Mouse (Mus musculus): ENCODE data around the gene Atxn7.
A peak's percentile ranks its signal among the peaks of the same experiment; 100 is the strongest.

Atxn7 gene

DNA sequence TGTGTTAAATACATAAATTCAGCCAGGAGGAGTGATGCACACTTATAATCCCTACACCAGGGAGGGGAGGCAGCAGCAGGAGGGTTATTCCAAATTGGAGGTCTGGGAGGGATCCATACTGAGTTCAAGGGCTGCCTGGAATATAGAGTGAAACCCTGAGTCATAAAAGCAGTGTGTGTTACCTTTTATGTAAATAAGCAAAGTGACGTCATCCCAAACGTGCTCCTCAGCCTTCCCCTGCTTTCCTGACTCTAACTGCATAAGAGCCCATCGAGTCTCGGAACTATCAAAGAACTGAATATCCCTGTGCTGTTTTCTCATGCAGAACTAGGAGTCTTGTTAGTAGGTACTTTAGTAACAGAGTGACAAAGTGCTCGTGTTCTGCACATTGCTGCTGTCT, 102.1 kb downstream of the Atxn7 start:
- DNase-seq (ENCODE audit: inconsistent age in 2 of 2, low spot score in 1 of 2): no peak

DNA sequence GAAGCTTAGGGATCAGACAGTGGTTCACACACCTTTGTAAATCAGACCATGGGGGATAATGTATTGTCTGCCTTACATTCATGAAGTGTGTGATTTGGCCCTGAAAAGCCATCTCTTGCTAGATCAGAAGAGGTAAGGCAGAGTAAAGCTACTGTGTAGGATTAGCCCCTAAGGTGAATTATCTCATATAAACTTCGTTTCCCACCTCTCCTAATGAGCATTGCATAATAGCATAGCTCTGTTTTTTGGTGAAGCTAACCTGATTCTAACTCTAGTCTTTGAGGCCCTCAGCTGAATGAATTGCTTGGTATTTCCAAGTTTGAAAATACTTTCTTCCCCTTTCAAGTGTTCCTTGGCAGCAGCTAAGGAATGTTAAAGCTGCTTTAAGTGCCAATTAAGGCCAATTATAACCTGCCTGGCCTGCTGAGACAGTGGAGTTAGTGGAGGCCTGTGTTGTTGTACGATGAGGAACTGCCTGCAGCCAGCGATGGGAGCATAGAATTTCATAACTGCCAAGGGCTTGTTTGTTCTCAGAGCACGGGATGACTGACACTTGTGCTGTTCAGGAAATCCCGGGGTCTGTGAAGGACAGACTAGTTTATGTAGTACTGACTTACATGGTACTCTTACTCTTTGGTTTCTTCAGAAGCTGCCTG, 103.4 kb downstream of the Atxn7 start:
- DNase-seq (ENCODE audit: inconsistent age in 2 of 2, low spot score in 1 of 2): no peak

DNA sequence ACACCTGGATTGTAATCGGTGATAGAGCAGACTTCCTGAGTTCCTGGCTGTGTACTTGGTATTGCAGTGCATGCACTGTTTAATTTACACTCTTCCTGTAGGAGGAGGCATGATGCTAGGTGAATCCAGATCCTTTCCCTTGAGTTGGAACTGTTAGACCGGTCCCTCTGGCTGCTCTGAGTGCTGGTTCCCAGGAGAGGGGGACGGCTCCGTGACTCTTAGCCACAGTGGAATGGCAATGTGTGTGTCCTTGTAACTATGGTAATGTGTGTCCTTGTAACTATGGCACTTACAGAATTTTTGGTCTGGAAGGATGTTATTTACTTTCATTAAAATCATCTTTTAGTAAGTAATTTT, 103.9 kb downstream of the Atxn7 start:
- DNase-seq (ENCODE audit: inconsistent age in 2 of 2, low spot score in 1 of 2): peak in 1 of 2 experiments; percentile 48

DNA sequence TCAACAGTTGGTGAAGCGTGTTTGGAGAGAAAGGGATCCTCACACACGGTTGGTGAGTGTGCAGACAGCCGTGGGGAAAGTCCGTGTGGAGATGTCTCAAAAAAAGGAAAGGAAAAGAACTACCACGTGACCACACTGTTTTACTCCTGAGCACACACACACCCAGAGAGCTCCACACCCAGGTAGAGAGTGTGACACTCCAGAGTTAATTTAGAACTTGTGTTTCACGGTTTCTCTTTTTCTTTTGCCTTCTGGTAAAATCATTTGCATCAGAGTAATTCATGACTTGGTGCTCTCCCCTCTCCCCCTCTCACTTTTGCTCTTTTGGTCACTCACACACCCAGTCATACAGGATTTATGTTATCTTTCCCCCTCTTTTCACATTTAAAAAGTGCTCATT, 105.0 kb downstream of the Atxn7 start:
- no peak for DNase-seq (ENCODE audit: inconsistent age in 2 of 2, low spot score in 1 of 2)

DNA sequence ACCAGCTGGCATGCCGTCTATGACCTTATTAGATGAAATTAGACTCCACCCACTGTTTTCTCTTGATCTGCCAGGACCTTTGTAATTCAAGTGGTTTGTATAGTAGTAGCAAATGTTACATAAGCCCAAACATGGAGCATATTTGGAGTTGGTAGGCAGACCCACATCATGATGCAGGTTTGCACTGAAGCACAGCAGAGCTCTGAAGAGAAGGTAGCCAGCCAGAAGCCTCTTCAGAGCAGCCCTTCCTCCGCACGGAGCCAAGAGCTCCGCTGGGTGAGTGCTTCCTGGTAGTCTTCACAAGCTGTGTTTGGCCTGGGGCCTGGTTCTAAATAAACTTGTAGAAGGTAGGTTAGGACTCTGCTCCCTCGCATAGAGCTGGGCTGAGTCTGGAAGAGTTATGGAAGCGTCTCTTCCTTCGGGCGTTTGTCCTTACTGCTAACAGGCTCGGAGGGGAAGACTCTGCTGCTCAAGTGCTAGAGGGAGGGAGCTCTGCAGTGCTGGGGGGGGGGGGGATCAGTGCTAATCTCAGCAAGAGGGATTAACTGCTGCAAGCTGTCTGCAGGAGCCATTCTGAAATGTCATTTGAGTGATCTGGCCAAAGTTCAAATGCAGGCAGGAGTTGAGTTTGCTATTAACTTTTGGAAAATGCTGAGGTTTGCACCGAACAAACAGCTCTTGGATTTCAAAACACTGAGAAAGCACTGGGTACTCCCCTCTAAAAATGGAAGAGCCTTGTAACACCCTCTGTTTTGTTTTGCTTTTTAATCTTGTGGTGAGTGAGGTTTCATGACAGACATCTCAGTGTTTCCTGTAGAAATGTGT, 106.6 kb downstream of the Atxn7 start:
- peak; percentile 38 to 80 for DNase-seq (ENCODE audit: inconsistent age in 2 of 2, low spot score in 1 of 2)

DNA sequence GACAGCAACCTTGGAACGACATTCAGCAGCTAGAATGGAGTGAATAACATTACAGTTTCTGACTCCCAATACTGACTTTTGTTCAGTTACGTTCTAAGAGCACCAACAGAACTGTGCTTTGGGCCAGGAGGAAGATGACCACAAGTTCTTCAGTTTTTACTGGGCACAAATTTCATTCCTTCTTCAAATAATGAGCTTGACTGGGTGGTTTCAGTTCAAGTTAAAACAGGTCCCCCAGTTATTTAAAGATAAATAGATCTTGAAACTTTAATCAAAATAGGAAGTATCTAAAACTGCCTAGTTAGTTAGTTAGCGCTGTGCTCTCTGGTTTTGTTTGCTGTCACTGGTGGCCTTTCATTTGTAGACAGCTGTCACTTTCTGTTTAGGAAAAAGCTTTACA, 107.3 kb downstream of the Atxn7 start:
- DNase-seq (ENCODE audit: inconsistent age in 2 of 2, low spot score in 1 of 2): no peak

DNA sequence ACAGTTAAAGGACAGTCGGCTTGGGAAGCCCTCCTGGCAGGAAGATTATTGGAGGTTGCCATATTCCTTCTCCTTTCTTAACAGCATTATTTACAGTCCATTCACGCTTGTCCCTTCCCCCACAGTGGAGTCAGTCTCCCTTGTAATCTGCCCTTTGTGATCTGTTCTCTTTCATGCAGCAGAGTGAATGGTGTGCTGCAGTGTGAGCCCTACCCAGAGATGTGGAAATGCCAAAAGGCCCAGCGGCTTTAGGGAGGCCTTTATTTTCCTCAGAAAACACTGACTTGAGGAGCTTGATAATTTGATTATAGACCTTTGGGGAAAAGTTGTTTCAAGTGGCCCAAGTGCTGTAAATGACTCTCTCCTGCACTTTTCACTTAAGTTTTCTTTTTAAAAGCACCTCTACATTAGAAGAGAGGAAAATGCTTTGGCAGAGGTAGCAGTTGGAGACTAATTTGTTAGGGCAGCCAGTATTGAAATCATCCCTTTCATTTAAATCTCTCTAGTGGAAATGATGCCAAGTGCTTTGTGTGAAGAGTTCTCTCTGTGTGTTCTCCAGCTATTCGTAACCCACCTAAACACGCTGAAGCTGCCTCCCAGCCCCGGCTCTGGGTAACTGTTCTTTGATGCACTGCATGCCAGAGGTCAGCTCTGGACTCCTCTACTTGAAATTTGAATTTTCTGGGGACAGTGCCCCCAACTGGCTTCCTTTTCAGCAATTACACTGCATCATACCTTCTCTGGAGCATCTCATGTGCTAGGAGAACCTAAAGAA, 109.5 kb downstream of the Atxn7 start:
- no peak for DNase-seq (ENCODE audit: inconsistent age in 2 of 2, low spot score in 1 of 2)

DNA sequence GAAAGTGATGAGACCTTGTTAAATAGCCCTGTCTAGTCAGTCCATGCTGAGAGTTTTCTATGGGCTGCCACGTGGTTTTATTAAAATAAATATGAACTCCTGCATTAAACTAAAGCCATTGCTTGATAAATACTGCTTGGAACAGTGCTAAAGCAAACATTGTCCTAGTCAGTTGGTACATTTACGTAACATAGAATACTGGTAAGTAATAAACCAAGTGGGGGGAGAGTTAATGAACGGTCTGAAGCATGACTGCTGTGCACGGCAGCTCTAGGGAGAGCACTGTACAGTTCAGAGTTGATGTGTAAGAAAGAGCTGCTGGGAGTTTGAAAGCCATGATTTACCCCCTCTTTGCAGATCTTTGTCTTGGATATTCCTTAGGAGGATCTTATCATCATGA, 110.2 kb downstream of the Atxn7 start:
- no peak for DNase-seq (ENCODE audit: inconsistent age in 2 of 2, low spot score in 1 of 2)

DNA sequence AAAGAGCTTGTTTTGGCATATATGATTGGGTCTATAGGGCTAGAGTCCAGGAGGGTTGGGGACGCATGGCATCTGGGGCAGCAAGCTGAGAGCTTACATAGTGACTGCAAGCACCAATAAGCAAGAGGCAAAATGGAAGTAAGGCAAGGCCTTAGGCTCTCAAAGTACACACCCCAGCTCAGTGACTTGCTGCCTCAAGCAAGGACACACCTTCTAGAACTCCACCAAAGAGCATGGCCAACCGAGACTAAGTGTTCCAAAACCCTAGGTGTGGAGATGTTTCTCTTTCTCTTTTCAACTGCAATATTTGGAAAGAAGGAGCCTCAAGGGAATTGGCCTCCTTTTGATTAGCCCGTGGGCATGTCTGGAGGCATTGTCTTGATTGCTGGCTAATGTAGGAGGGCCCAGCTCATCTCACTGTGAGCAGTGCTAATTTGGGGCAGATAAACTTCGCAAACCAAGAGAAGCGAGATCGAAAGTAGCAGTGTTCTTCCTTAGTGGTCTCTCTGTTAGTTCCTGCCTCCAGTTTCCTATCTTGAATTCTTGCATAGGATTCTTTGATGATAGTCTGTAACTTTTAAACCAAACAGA, 119.5 kb downstream of the Atxn7 start:
- DNase-seq (ENCODE audit: inconsistent age in 2 of 2, low spot score in 1 of 2): no peak

DNA sequence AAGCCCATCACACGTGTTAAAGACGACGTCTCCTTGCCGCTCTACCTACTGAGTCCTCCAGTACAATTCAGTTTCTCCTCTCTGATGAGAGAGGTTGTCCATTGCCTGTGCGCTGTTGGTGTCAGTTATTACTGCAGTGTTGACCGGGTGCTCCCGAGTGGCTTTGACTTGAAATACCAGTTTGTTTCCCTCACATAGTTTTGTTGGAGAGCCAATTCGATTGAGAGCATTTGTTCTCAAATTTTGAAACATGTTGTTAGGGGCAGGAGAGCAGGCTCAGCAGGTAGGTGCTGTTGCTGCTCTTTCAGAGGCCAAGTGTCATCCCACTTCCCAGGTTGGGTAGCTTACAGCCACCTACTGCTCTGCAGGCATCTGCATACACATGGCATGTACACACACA, 122.6 kb downstream of the Atxn7 start:
- DNase-seq (ENCODE audit: inconsistent age in 2 of 2, low spot score in 1 of 2): no peak

DNA sequence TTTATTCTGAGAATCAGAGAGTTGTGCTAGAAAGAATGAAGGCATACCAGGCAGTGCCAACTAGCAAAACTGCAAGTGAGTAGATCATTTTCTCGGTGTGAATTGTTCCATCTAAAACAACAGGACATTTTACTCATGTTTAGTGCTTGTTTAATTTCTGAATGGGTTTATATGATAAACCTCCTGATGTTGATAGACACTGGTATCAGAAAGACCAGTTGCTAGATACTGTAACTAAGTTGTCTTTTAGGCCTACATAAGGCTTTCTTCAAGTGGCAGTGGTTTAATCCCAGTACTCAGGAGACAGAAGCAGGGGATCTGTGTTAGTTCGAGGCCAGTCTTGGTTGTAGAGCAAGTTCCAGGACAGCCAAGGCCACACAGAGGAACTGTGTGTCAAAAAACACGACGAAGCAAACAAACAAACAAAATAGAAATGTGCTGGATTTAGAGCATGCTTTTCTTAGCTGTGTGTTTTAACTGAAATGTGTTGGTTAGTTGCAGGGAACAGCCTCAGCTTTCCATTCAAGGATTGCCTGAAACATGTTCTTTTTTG, 125.5 kb downstream of the Atxn7 start:
- no peak for DNase-seq (ENCODE audit: inconsistent age in 2 of 2, low spot score in 1 of 2)

DNA sequence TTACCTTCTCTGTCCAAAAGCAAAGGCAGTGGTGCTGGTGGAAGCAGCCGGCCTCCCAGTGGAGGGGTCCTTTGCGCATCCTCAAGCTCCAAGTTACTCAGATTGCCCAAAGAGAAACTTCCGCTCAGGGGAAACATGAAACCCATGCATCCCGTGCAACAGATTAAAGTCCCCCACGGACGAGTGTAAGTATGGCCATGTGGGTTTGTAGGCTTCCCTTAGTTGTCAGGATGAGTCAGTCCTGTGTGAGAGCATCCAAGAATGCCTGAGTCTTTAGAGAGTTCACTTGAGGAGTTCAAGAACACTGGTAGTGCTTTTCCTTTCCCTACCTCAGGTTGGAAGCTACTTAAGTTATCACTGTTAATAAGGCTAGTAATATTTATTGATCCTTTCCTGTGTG, 126.1 kb downstream of the Atxn7 start:
- DNase-seq (ENCODE audit: inconsistent age in 2 of 2, low spot score in 1 of 2): no peak

DNA sequence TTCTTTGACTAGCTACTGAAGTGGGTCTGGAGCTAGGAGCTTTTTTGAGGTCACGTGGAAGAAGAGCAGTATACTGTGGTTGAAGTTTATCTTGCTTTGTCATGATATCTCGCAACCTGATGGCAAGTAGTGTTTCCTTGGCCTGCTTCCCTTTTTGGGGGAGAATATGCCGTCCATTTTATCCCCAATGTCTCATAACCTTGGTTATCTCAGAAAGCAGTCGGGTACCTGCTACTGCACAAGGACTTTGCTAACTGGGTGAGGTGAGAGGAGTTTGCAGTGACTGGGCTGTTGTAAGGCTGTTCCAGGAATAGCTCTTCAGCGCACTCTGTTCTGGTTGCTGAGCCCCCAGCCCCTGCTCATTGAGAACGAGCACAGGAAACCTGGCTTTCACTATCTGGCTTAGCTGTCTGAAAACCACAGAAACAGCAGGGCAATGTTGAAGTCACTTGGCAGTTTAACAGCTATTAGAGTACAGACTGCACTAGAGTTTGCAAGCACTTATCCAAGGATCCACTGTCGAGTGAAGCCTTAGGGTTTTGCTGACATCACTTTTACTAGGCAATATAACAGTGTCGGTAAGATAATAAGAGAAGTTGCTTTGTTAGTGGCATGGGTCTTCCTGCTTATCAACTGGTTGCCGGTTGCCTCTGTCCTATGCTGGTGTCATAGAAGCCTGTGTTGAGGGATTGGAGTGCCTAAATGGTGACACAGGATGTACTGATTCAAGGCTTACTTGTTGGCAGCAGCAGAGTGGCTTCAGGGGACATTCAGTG, 127.0 kb downstream of the Atxn7 start:
- DNase-seq (ENCODE audit: inconsistent age in 2 of 2, low spot score in 1 of 2): no peak

DNA sequence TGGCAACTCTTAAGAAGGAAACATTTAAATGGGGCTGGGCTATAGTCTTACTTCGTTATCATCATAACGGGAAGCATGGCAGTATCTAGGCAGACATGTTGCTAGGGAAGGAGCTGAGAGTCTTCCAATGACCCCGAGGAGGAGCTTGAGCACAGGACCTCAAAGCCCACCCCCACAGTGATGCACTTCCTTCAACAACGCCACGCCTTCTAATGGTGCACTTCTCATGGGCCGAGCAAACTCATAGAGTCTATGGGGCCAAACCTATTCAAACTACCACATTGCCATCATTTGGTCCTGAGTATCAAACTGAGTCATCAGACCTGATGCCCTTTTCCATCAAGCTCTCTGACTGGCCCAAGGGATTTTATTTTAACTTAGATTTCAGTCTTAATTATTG, 129.3 kb downstream of the Atxn7 start:
- DNase-seq (ENCODE audit: inconsistent age in 2 of 2, low spot score in 1 of 2): no peak

DNA sequence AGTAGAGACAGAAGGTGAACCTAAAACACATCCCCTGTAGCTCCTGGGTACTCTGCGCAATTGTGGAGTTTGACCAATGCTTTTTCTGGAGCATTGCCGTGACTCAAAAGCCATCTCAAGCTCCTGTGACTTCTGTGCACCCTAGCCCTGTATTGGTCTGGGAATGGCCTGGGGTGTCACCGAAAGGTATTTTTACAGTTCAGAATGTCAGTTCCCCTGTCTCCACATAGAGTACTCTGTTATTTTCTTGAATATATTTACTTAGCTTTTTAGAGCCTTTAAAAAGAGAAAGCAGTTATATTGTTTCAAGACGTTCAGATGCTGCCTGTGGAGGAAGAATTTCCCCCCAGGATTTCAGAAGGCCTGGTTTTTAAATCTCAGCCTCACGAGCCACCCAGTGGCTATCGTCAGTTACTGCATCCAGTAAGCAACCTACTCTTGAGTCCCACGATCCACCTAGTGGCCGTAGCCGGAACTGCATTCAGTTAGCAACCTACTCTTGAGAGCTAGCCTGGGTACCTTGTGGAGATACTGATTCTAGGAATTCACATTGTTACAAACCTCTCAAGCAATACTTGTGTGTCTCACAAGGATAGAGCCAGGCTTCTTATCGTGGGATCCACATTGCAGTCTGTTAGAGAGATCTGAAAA, 137.2 kb downstream of the Atxn7 start:
- peak; percentile 80 to 95 for DNase-seq (ENCODE audit: inconsistent age in 2 of 2, low spot score in 1 of 2)

DNA sequence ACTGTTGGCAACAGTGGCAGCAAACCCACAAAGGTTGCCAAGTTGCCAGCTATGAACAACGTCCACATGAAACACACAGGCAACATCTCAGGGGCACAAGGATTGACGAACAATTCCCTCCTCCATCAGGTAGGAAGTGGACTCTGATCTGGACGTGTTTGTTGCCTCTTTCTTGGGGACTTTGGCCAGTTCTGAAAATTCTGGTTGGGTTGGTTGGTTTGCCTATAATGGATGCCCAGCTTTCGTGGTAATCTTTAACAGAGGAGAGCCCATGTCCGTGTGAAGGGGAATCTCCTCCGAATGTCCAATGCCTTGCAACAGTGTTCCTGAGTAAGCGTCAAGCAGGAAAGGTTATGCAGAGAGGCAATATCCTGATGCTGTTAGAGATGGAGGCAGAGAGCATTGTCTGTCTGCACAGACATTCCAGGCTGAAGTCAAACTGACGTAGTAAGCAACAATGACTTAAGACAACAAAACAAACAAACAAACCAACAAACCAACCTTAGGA, 139.6 kb downstream of the Atxn7 start:
- DNase-seq (ENCODE audit: inconsistent age in 2 of 2, low spot score in 1 of 2): no peak

DNA sequence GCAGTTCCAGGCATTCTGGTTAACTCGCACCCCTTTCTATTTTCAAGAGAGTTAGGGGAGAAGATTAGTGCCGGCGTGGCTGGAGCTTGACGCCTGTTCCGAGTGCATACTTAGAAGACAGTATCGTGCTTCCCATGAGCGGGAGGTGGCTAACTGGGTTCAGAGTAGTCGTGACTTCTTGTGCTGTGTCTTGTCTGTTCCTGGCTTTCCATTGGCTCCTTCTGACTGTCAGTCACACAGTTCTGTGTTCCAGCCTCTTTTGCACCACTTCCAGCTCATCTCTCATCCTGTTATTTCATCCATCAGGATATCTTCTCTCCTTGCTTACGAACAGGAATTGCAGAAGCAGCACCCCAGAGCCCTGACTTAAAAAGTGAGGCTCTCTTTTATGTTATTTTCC, 140.1 kb downstream of the Atxn7 start:
- no peak for DNase-seq (ENCODE audit: inconsistent age in 2 of 2, low spot score in 1 of 2)

DNA sequence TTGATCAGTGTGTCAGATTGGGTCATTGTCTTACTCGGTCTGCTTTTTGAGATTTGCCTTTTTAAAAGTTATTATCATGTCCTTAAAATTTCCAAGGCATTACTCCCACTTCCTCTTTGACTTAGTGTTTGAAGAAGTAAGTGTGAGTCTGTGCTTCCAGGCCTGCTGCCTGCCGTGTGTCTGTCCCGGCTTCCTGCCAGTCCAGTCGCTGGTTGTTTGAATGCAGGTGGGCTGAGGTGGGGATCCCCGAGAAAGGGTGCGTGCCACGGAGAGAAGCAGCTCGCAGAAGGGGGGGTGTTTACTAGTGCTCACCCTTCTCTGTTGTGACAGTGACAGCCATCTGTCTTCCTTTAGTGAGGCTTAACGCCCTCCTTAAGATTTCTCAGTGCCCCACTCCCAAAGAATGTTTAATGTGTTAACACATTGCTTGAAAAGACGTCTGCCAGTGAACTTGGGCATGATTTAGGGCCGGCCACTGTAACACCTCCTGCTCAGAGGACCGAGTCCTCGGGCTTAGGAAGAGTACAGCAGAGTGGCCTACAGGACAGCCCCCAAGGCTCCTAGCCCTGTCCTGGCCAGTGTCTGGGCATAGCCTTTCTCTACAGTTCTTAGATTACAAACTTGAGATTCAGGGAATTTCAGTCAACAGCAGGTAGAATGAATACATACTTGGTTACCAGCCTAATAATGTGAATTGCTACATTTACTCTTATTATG, 143.1 kb downstream of the Atxn7 start:
- no peak for DNase-seq (ENCODE audit: inconsistent age in 2 of 2, low spot score in 1 of 2)

DNA sequence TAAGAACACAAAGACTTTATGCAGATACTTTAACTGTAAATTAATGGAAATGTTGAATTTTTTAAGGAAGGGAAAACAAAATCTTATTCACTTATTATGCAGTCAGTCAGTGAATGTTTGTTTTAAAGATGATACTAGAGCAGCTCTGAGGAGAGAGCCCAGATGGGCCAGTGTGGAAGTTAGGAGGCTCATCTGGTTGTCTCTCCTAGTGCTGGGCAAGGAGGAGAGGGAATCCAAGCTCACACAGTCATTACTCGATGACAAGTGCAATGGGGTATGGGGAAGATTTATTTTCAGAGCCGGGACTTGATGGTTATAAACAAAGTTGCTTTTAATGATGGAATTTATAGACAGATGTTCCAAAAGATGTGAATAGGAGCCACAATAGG, 143.7 kb downstream of the Atxn7 start:
- DNase-seq (ENCODE audit: inconsistent age in 2 of 2, low spot score in 1 of 2): no peak
